Mouse (Mus musculus): ENCODE results near the gene 0610010K14Rik. TPM values are rescaled to one million over a fixed set of nuclear protein-coding genes. Genes with fewer than 3 reads are reported as not detected.

The 0610010K14Rik gene
- polyA plus RNA-seq, 1 experiment from 2014 or later = 180 TPM

GRCm38 (mm10) chr11:70214191-70214855 is 23.4 kb downstream of the 0610010K14Rik start:
- H3K9me3 ChIP-seq (ENCODE audit: control insufficient read depth, low read length) = no peaks in the 10 kb centered on the region
- H3K27me3 ChIP-seq (replicated peaks; ENCODE audit: control insufficient read depth, insufficient read depth, low read length) = peaks cover 44% of the 10 kb centered on the region
- under 1% methylated on average over 46 of the region's 46 CpGs for WGBS
- peaks cover 4% of the 10 kb centered on the region; the same call in 1 of the 2 replicates for H3K36me3 ChIP-seq (ENCODE audit: control insufficient read depth, insufficient read depth)
- peak overlapping the region; percentile 42 for H3K4me3 ChIP-seq (replicated peaks; ENCODE audit: low read length)
- no peak overlapping the region for H3K27ac ChIP-seq (ENCODE audit: low read length)
- peak overlapping the region; percentile 65 for H3K4me2 ChIP-seq (ENCODE audit: low read length)
- peaks cover 27% of the 10 kb centered on the region for H3K4me1 ChIP-seq (replicated peaks; ENCODE audit: control insufficient read depth, insufficient read depth, low read length)
- ATAC-seq = 0 out of 2 replicates have a peak, but pooled peaks have one; percentile 19
- peak overlapping the region; percentile 56 for H3K9ac ChIP-seq (replicated peaks; ENCODE audit: low read depth, low read length)

GRCm38 (mm10) chr11:70213736-70214135 is 24.0 kb downstream of the 0610010K14Rik start:
- H3K36me3 ChIP-seq (ENCODE audit: control insufficient read depth, insufficient read depth) = peaks cover 4% of the 10 kb centered on the region; the same call in 1 of the 2 replicates
- H3K9me3 ChIP-seq (ENCODE audit: control insufficient read depth, low read length) = no peaks in the 10 kb centered on the region
- H3K4me1 ChIP-seq (replicated peaks; ENCODE audit: control insufficient read depth, insufficient read depth, low read length) = peaks cover 21% of the 10 kb centered on the region
- H3K27me3 ChIP-seq (replicated peaks; ENCODE audit: control insufficient read depth, insufficient read depth, low read length) = peaks cover 44% of the 10 kb centered on the region
- H3K27ac ChIP-seq (ENCODE audit: low read length) = no peak overlapping the region
- peak overlapping the region; percentile 42 for H3K4me3 ChIP-seq (replicated peaks; ENCODE audit: low read length)
- peak overlapping the region; percentile 65 for H3K4me2 ChIP-seq (ENCODE audit: low read length)
- 3% methylated on average over 26 of the region's 26 CpGs for WGBS
- ATAC-seq = 0 out of 2 replicates have a peak, but pooled peaks have one; percentile 31
- H3K9ac ChIP-seq (replicated peaks; ENCODE audit: low read depth, low read length) = peak overlapping the region; percentile 56; the same call in 1 of the 2 replicates

- no peaks in the 10 kb centered on the region for H3K9me3 ChIP-seq (ENCODE audit: control insufficient read depth, low read length)
- H3K27ac ChIP-seq (ENCODE audit: low read length) = no peak overlapping the region
- H3K4me3 ChIP-seq (replicated peaks; ENCODE audit: low read length) = no peak overlapping the region
- ATAC-seq = peak; percentile 35; the same call in 1 of the 2 replicates
- 10% methylated on average over 9 of the region's 9 CpGs for WGBS
- peaks cover 44% of the 10 kb centered on the region for H3K27me3 ChIP-seq (replicated peaks; ENCODE audit: control insufficient read depth, insufficient read depth, low read length)
- peaks cover 16% of the 10 kb centered on the region for H3K4me1 ChIP-seq (replicated peaks; ENCODE audit: control insufficient read depth, insufficient read depth, low read length)
- H3K36me3 ChIP-seq (ENCODE audit: control insufficient read depth, insufficient read depth) = peaks cover 4% of the 10 kb centered on the region; the same call in 1 of the 2 replicates
- no peak overlapping the region for H3K9ac ChIP-seq (replicated peaks; ENCODE audit: low read depth, low read length)
- H3K4me2 ChIP-seq (ENCODE audit: low read length) = no peak overlapping the region
Measured at GRCm38 (mm10) chr11:70212896-70213295, 24.8 kb downstream of the 0610010K14Rik start.

GRCm38 (mm10) chr11:70212423-70212822 is 25.3 kb downstream of the 0610010K14Rik start, which contains the start of gene Slc16a11:
Gene Slc16a11, plus strand, starts transcription at chr11:70212752.
- Histone ChIP-seq H3K9me3 (ENCODE audit: control insufficient read depth, low read length) (no peaks in the 10 kb centered on the region), H3K4me2 (ENCODE audit: low read length) (peak within 1 kb of the TSS; percentile 65), H3K27me3 (replicated peaks; ENCODE audit: control insufficient read depth, insufficient read depth, low read length) (peaks cover 44% of the 10 kb centered on the region), H3K9ac (replicated peaks; ENCODE audit: low read depth, low read length) (0 out of 2 replicates have a peak within 1 kb of the TSS, but pooled peaks have one; percentile 56), H3K4me3 (replicated peaks; ENCODE audit: low read length) (peak within 1 kb of the TSS; percentile 42), H3K36me3 (ENCODE audit: control insufficient read depth, insufficient read depth) (peaks cover 3% of the 10 kb centered on the region; the same call in 1 of the 2 replicates), H3K27ac (ENCODE audit: low read length) (no peak within 1 kb of the TSS), H3K4me1 (replicated peaks; ENCODE audit: control insufficient read depth, insufficient read depth, low read length) (peaks cover 16% of the 10 kb centered on the region)
- WGBS = 58% methylated on average over 6 of the region's 6 CpGs
- ATAC-seq = no peak

GRCm38 (mm10) chr11:70211972-70212371 is 25.7 kb downstream of the 0610010K14Rik start:
- Histone ChIP-seq H3K36me3 (ENCODE audit: control insufficient read depth, insufficient read depth) (no peaks in the 10 kb centered on the region), H3K4me1 (replicated peaks; ENCODE audit: control insufficient read depth, insufficient read depth, low read length) (peaks cover 16% of the 10 kb centered on the region), H3K9ac (replicated peaks; ENCODE audit: low read depth, low read length) (no peak overlapping the region), H3K27me3 (replicated peaks; ENCODE audit: control insufficient read depth, insufficient read depth, low read length) (peaks cover 42% of the 10 kb centered on the region), H3K27ac (ENCODE audit: low read length) (no peak overlapping the region), H3K4me3 (replicated peaks; ENCODE audit: low read length) (no peak overlapping the region), H3K4me2 (ENCODE audit: low read length) (no peak overlapping the region), H3K9me3 (ENCODE audit: control insufficient read depth, low read length) (no peaks in the 10 kb centered on the region)
- ATAC-seq = no peak
- 67% methylated on average over 6 of the region's 6 CpGs for WGBS

GRCm38 (mm10) chr11:70210681-70211080 is 27.0 kb downstream of the 0610010K14Rik start:
- no peak overlapping the region for H3K4me2 ChIP-seq (ENCODE audit: low read length)
- peaks cover 16% of the 10 kb centered on the region for H3K4me1 ChIP-seq (replicated peaks; ENCODE audit: control insufficient read depth, insufficient read depth, low read length)
- H3K27me3 ChIP-seq (replicated peaks; ENCODE audit: control insufficient read depth, insufficient read depth, low read length) = peaks cover 32% of the 10 kb centered on the region
- no peak overlapping the region for H3K4me3 ChIP-seq (replicated peaks; ENCODE audit: low read length)
- no peaks in the 10 kb centered on the region for H3K36me3 ChIP-seq (ENCODE audit: control insufficient read depth, insufficient read depth)
- ATAC-seq = no peak
- no peak overlapping the region for H3K27ac ChIP-seq (ENCODE audit: low read length)
- H3K9ac ChIP-seq (replicated peaks; ENCODE audit: low read depth, low read length) = no peak overlapping the region
- WGBS = 90% methylated on average over 2 of the region's 2 CpGs
- no peaks in the 10 kb centered on the region for H3K9me3 ChIP-seq (ENCODE audit: control insufficient read depth, low read length)

GRCm38 (mm10) chr11:70208778-70209388 is 28.8 kb downstream of the 0610010K14Rik start:
- 79% methylated on average over 5 of the region's 5 CpGs for WGBS

GRCm38 (mm10) chr11:70207283-70207682 is 30.4 kb downstream of the 0610010K14Rik start:
- WGBS = 82% methylated on average over 7 of the region's 7 CpGs
- H3K9me3 ChIP-seq (ENCODE audit: control insufficient read depth, low read length) = no peaks in the 10 kb centered on the region
- H3K4me2 ChIP-seq (ENCODE audit: low read length) = no peak overlapping the region
- H3K27me3 ChIP-seq (replicated peaks; ENCODE audit: control insufficient read depth, insufficient read depth, low read length) = peaks cover 4% of the 10 kb centered on the region
- no peaks in the 10 kb centered on the region for H3K4me1 ChIP-seq (replicated peaks; ENCODE audit: control insufficient read depth, insufficient read depth, low read length)
- no peak overlapping the region for H3K4me3 ChIP-seq (replicated peaks; ENCODE audit: low read length)
- no peak overlapping the region for H3K9ac ChIP-seq (replicated peaks; ENCODE audit: low read depth, low read length)
- no peak overlapping the region for H3K27ac ChIP-seq (ENCODE audit: low read length)
- ATAC-seq = no peak
- no peaks in the 10 kb centered on the region for H3K36me3 ChIP-seq (ENCODE audit: control insufficient read depth, insufficient read depth)

More at GRCm38 (mm10) chr11:70208778-70209388, 28.8 kb downstream of the 0610010K14Rik start:
- H3K27ac ChIP-seq (ENCODE audit: low read length) = no peak overlapping the region
- no peak overlapping the region for H3K4me3 ChIP-seq (replicated peaks; ENCODE audit: low read length)
- no peaks in the 10 kb centered on the region for H3K9me3 ChIP-seq (ENCODE audit: control insufficient read depth, low read length)
- H3K27me3 ChIP-seq (replicated peaks; ENCODE audit: control insufficient read depth, insufficient read depth, low read length) = peaks cover 14% of the 10 kb centered on the region
- no peaks in the 10 kb centered on the region for H3K36me3 ChIP-seq (ENCODE audit: control insufficient read depth, insufficient read depth)
- peaks cover 5% of the 10 kb centered on the region for H3K4me1 ChIP-seq (replicated peaks; ENCODE audit: control insufficient read depth, insufficient read depth, low read length)
- H3K9ac ChIP-seq (replicated peaks; ENCODE audit: low read depth, low read length) = no peak overlapping the region
- no peak overlapping the region for H3K4me2 ChIP-seq (ENCODE audit: low read length)
- no peak for ATAC-seq

- 85% methylated on average over 2 of the region's 2 CpGs for WGBS
- no peak overlapping the region for H3K9ac ChIP-seq (replicated peaks; ENCODE audit: low read depth, low read length)
- no peaks in the 10 kb centered on the region for H3K4me1 ChIP-seq (replicated peaks; ENCODE audit: control insufficient read depth, insufficient read depth, low read length)
- H3K27me3 ChIP-seq (replicated peaks; ENCODE audit: control insufficient read depth, insufficient read depth, low read length) = no peaks in the 10 kb centered on the region
- H3K9me3 ChIP-seq (ENCODE audit: control insufficient read depth, low read length) = no peaks in the 10 kb centered on the region
- H3K36me3 ChIP-seq (ENCODE audit: control insufficient read depth, insufficient read depth) = no peaks in the 10 kb centered on the region
- no peak overlapping the region for H3K27ac ChIP-seq (ENCODE audit: low read length)
- ATAC-seq = no peak
- H3K4me2 ChIP-seq (ENCODE audit: low read length) = no peak overlapping the region
- H3K4me3 ChIP-seq (replicated peaks; ENCODE audit: low read length) = no peak overlapping the region
Measured at GRCm38 (mm10) chr11:70206801-70207200, 30.9 kb downstream of the 0610010K14Rik start.
